Mouse (Mus musculus) left cerebral cortex, postnatal 36 days (tissue): Measurements from ENCODE around the gene Ceacam10. TPM values are rescaled to one million over a fixed set of nuclear protein-coding genes. Genes with fewer than 3 reads are reported as not detected.

Experiments used
- total RNA-seq, 2 experiments: library from RNA; stranded (reverse); gene quantifications; 2 replicates each; pipeline ENCODE4 v1.2.3; 2021

The Ceacam10 gene
- total RNA-seq, 2 experiments from 2014 or later: not detected

Other genes with a start within 250 kb of the Ceacam10 start
- 10 to 100 TPM; 80.8 to 89.2 TPM for gene Irgq, start 246.5 kb upstream of the Ceacam10 start, total RNA-seq
- not detected for gene Pinlyp, start 231.1 kb upstream of the Ceacam10 start, total RNA-seq
- 10 to 100 TPM; 29.8 to 41.4 TPM for gene Xrcc1, start 230.9 kb upstream of the Ceacam10 start, total RNA-seq
- gene Ethe1, start 189.7 kb upstream of the Ceacam10 start, total RNA-seq: 10 to 100 TPM; 11.8 to 14.3 TPM
- gene Zfp575, start 189.6 kb upstream of the Ceacam10 start, total RNA-seq: 1 to 10 TPM; 6.6 to 6.8 TPM
- gene Phldb3, start 166.4 kb upstream of the Ceacam10 start, total RNA-seq: under 1 TPM; 0.22 to 0.48 TPM
- gene Lypd3, start 140.7 kb upstream of the Ceacam10 start, total RNA-seq: 1 to 10 TPM in 1 of 2 experiments, under 1 TPM in 1; 0.32 to 1.3 TPM
- gene Tex101, start 100.5 kb upstream of the Ceacam10 start, total RNA-seq: not detected
- gene BC049730, start 68.0 kb upstream of the Ceacam10 start, total RNA-seq: not detected
- not detected for gene Gm4763, start 50.3 kb upstream of the Ceacam10 start, total RNA-seq
- gene Cd177, start 16.9 kb upstream of the Ceacam10 start, total RNA-seq: not detected
- 1 to 10 TPM in 1 of 2 experiments, not detected in 1; 1.9 TPM for gene Gm9844, start 85.0 kb downstream of the Ceacam10 start, total RNA-seq
- gene Lypd4, start 92.7 kb downstream of the Ceacam10 start, total RNA-seq: not detected
- gene Dmrtc2, start 92.9 kb downstream of the Ceacam10 start, total RNA-seq: not detected
- gene Rps19, start 107.2 kb downstream of the Ceacam10 start, total RNA-seq: 100 to 1,000 TPM; 456 to 499 TPM
- gene Cd79a, start 120.2 kb downstream of the Ceacam10 start, total RNA-seq: under 1 TPM; 0.49 to 0.54 TPM
- gene Arhgef1, start 125.7 kb downstream of the Ceacam10 start, total RNA-seq: 10 to 100 TPM; 58.2 to 98.5 TPM
- not detected for gene Gm4881, start 167.3 kb downstream of the Ceacam10 start, total RNA-seq
- gene Rabac1, start 195.5 kb downstream of the Ceacam10 start, total RNA-seq: 100 to 1,000 TPM; 276 to 329 TPM
- 1,000 to 10,000 TPM; 2,106 to 2,179 TPM for gene Atp1a3, start 228.8 kb downstream of the Ceacam10 start, total RNA-seq